Mouse (Mus musculus) telencephalon, adult 2 months (tissue): ENCODE data around the gene Ccdc162.
A peak's percentile ranks its signal among the peaks of the same experiment; 100 is the strongest.

Experiments
- DNase-seq: peaks from one replicate; pipeline ENCODE4 v3.0.0-alpha.2; 2011; ENCODE audit warnings: low read depth, low spot score

The Ccdc162 gene

GRCm38 (mm10) chr10:41538986-41539385 is 177.4 kb downstream of the Ccdc162 start:
- DNase-seq = no peak

- DNase-seq = no peak
These were observed 178.5 kb downstream of the Ccdc162 start for GRCm38 (mm10) chr10:41537983-41538330.

- DNase-seq = no peak
These were observed 179.0 kb downstream of the Ccdc162 start for GRCm38 (mm10) chr10:41537226-41537982.

- no peak for DNase-seq
These were observed 179.7 kb downstream of the Ccdc162 start for GRCm38 (mm10) chr10:41536714-41537113.

- no peak for DNase-seq
These were observed 180.4 kb downstream of the Ccdc162 start for GRCm38 (mm10) chr10:41535991-41536390.

- DNase-seq = no peak
These were observed 186.5 kb downstream of the Ccdc162 start for GRCm38 (mm10) chr10:41529972-41530371.

- DNase-seq = no peak
These were observed 190.7 kb downstream of the Ccdc162 start for GRCm38 (mm10) chr10:41525696-41526095.

GRCm38 (mm10) chr10:41523386-41523785 is 193.0 kb downstream of the Ccdc162 start:
- DNase-seq = no peak

GRCm38 (mm10) chr10:41520410-41520673 is 196.1 kb downstream of the Ccdc162 start:
- DNase-seq = no peak

- no peak for DNase-seq
These were observed 196.6 kb downstream of the Ccdc162 start for GRCm38 (mm10) chr10:41519640-41520409.

- peak; percentile 83 for DNase-seq
These were observed 197.3 kb downstream of the Ccdc162 start, which contains the start of gene Cd164 for GRCm38 (mm10) chr10:41518981-41519618. Gene Cd164 (plus strand): TSS chr10:41519414.

- DNase-seq = peak; percentile 58
These were observed 197.9 kb downstream of the Ccdc162 start for GRCm38 (mm10) chr10:41518508-41518980.

GRCm38 (mm10) chr10:41514921-41515320 is 201.5 kb downstream of the Ccdc162 start:
- no peak for DNase-seq

GRCm38 (mm10) chr10:41514301-41514700 is 202.1 kb downstream of the Ccdc162 start:
- DNase-seq = no peak

- DNase-seq = no peak
These were observed 207.3 kb downstream of the Ccdc162 start for GRCm38 (mm10) chr10:41509160-41509559.

- DNase-seq = peak; percentile 74
These were observed 211.0 kb downstream of the Ccdc162 start for GRCm38 (mm10) chr10:41505446-41505845.

GRCm38 (mm10) chr10:41504996-41505395 is 211.4 kb downstream of the Ccdc162 start:
- no peak for DNase-seq

- no peak for DNase-seq
These were observed 215.5 kb downstream of the Ccdc162 start for GRCm38 (mm10) chr10:41500941-41501340.

- no peak for DNase-seq
These were observed 225.3 kb downstream of the Ccdc162 start for GRCm38 (mm10) chr10:41491111-41491510.

- no peak for DNase-seq
These were observed 225.9 kb downstream of the Ccdc162 start for GRCm38 (mm10) chr10:41490518-41490873.

GRCm38 (mm10) chr10:41489708-41490517 is 226.5 kb downstream of the Ccdc162 start, which contains the start of the genes Smpd2 and Ppil6:
Gene Smpd2 (minus strand): TSS chr10:41490369.
Gene Ppil6 (plus strand): TSS chr10:41490439.
- DNase-seq = peak; percentile 70

- no peak for DNase-seq
These were observed 227.1 kb downstream of the Ccdc162 start for GRCm38 (mm10) chr10:41489294-41489693.
